Mouse (Mus musculus) MEL-GATA-1-ER (cell line): ENCODE data around the gene Lrrc8d.

Experiments used
- DNase-seq: peaks from one replicate; pipeline ENCODE4 v3.0.0-alpha.2; 2012; ENCODE audit warnings: low read depth; ENCODE audit errors: extremely low read depth

The Lrrc8d gene

GRCm38 (mm10) chr5:105699141-105700069 is at the start of gene Lrrc8d:
Gene Lrrc8d (plus strand): TSS chr5:105699969.
- no peak for DNase-seq

DNA sequence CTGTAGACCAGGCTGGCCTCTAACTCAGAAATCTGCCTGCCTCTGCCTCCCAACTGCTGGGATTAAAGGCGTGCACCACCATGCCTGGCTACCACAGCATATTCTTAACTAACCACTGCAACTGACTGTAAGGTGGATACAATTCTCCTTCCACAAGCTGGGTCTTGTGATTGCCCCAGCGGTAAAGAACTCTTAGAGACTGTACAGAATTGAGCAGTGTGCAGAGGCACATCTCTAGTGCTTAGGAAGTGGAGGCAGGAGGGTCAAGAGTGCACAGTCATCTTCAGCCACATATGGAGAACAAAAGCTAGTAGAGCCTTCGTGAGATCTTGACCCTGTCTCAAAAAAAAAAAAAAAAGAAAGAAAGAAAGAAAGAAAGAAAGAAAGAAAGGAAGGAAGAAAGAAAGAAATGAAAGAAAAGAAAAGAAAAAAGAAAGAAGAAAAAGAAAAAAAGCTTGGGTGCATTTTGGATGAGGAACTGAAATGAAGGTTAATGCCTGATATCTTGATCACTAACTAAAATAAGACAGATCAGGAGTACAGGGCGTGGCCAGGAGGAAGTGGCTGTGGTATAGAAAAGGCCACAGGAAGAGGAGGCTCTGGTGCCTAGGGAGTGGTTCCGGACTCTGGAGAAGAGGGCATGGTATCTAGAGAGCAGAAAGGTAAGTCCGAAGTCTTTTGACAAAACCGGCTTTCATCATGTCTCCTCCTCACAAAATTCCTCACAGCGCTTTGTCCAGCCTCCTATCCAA is 48.9 kb upstream of the Lrrc8d start:
- peak; percentile 78 for DNase-seq

DNA sequence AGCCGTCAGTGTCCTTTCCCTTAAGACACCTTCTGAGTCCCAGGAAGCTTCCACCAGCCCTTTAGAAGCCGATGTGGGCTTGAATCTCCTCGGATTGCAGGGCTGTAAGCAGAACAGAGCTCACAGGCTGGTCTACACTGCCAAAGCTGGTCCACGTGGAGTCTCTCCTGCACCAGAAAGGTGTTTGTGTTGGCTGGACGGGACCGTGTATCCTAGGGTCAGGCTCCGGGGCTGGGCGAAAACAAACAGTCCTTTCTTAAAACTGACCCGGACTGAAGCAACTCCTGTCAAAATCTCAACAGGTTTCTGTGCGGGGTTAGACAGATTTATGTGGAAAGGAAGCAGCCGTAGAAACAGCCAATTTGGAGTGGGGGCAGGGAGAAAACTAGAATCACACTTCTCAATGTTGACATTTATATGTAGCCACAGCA is 48.2 kb upstream of the Lrrc8d start:
- no peak for DNase-seq

DNA sequence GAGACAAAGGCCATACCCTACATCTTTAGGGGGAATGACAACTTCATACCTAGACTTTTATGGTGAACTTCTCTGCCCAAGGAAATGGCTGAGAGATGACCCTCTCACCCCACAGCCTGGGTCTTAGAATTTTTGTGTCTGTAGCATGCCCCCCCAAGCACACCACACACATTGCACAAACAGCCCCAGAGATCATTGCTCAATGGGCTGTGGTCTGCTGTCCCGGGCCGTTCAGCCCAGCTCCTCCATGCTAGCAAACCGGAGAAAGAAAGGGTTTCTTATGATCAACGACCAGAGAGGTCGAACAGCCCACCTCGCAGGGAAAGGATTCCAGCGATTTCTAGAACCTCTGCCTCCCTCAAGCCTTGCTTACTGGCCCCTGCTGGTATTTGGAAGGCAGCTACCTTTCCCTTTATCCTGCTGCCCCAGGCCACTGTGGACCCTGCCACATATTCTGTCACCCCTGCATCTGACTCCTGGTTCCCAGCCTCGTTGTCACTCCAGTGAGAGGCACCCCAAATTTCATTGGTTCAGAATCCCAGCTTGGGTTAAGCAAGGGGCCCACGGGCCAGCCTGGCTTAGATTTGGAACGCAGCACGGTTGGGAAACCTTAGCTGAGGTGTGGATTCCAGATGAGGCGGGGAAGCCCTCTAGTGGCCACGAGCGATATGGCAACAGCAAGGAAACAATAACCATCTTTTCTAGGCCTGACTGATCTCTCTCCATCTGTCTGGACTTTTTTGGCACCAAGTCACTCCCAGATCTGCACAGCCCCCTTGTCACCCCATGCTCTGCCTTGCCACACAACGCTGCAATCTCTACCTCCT is 45.3 kb upstream of the Lrrc8d start:
- DNase-seq = peak; percentile 46

DNA sequence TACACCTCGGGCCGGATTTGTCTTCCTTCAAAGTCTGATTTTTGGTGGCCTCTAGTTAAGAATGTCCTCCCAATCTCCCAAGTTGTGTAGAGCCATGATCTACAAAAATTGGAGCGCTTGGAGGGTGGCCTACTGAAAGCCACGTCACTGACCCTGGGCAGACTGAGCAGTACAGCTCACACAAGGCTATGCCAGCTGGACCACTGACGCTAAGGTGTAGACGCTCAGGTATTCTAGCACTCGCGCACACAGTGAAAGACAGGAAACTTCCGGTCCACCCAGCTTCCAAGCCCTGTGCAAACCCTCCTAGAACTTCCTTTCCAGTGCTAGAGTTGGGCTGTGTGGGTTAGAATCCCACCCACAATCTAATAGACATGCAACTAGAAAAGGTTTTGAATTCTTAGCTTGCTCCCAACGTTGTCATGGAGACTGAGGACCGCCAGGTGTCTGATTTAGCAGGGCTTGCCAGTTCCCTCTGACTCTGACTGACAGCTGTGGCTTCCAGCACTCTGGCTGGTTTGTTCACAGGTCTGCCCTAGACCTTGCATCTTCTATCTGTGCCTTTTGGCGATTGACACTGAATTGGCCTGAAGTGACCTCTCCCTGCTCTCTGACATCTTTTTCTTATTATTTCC is 44.6 kb upstream of the Lrrc8d start:
- no peak for DNase-seq

GRCm38 (mm10) chr5:105661894-105662293 is 37.9 kb upstream of the Lrrc8d start:
- no peak for DNase-seq

GRCm38 (mm10) chr5:105666930-105667329 is 32.8 kb upstream of the Lrrc8d start:
- DNase-seq = no peak

DNA sequence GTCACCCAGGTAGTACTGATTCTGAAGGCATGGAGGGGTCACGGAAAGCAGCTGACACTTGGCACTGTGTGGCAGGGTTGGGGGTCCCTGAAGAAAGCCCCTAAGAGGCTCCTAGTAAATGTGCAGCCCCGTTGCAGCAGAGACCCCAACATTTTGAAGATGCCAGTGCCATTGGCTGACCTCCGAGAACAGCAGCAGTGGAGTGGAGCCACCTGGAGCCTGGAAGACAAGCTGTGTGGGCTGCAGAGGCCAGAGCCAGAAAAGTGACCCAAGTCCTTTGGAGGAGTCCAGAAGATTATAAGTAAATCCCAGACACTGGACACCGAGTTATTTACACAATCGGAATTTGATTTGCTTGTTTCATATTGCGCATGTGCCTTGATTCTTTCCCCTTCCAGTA is 32.4 kb upstream of the Lrrc8d start:
- no peak for DNase-seq

DNA sequence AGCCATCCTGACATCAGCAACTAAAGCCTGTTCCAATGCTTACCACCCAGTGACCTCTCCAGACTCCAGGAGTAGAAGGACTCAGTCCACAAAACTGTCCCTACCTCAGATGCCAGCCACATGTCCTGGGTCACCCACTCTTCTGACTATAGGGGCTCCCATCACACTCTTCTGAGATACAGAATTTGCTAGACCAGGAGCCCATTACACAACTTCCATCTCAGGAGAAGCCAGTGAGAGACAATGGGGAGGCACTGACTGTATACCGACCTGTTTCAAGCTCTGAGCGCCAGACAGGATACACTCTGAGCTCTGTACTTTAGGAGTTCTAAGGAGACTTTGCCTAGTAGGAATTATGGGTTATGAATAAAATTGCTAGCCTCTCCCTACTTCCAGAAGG is 30.7 kb upstream of the Lrrc8d start:
- no peak for DNase-seq

- no peak for DNase-seq
Observed at GRCm38 (mm10) chr5:105669508-105670353, 30.0 kb upstream of the Lrrc8d start.

- DNase-seq = no peak
Observed at GRCm38 (mm10) chr5:105672332-105672731, 27.4 kb upstream of the Lrrc8d start.

GRCm38 (mm10) chr5:105675511-105675910 is 24.3 kb upstream of the Lrrc8d start:
- no peak for DNase-seq

- DNase-seq = no peak
Observed at GRCm38 (mm10) chr5:105677071-105677470, 22.7 kb upstream of the Lrrc8d start.

DNA sequence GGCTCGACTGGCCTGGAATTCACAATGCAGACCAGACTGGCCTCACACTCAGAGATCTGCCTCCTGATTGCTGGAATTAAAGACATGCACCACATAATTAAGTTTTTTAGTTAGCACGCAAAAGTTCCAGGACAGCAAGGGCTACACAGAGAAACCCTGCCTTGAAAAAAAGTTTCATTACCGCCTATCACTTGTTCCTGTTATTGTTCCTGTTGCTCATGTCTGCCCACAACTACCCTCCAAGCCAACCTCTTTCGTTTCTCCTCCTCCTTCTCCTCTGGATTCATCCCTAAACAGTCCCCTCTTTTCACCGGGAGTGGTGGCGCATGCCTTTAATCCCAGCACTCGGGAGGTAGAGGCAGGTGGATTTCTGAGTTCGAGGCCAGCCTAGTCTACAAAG is 21.5 kb upstream of the Lrrc8d start:
- DNase-seq = no peak

DNA sequence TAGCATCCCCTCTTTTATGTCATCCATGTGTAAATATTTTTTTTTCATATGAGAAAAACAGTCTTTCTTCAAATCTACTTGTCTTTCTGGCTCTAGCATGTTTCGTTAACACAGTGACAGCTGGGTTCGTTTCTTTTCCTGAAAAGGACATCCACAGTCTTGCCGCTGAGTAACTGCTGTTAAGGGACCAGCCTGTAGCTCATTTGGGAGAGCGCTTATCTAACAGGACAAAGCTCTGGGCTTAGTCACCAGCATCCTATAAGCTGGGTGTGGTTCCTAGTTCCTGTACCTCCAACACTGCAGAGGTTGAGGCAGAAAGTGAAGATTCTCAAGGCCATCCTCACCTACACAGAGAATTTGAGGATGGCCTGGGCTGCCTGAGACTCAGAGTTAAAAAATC is 20.5 kb upstream of the Lrrc8d start:
- DNase-seq = no peak

GRCm38 (mm10) chr5:105679921-105680843 is 19.6 kb upstream of the Lrrc8d start:
- DNase-seq = no peak

DNA sequence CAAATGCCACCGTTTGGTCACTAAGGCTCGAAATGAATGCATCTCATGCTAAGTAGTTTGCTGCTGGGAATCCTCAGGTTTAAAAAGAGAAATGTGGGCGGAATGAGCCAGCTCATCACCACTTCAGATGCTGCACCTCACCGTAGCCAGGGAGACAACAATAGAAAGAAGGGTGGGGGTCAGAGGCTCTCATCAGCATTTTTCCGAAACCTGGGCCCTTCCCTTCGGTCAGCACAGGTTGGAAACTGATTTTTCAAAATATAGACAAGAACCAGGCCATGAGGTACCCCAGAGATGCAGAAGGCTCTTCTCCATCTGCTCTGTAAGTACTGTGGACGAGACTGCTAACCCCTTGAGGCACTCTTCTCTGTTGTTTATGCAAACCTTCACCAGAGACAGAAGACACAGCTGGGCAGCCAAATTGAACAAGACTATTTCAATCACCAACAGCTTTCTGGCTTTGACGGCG is 17.6 kb upstream of the Lrrc8d start:
- no peak for DNase-seq

DNA sequence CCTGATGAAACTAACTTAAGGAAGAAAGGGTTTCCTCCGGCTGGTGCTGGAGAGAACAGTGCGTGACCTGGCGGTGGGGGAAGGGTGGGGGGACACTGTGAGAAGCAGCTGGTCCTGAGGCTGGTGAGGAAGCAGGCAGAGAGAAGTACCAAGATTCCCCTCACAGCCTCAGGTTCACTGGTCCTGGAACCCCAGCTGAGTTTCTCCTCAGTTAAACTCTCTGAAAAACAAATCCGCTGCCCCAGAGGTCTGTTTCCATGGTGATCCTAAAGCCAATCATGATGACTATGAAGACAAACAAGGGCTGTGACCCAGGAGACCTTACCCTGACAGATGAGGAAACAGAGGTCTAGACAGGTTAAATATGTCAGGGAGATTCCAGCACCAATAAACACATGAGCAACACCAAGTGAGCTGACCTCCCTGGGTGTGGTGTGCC is 15.8 kb upstream of the Lrrc8d start:
- DNase-seq = no peak
